Mouse (Mus musculus) embryonic facial prominence, embryonic 12.5 days (tissue): ENCODE data around the gene Taf3. TPM values are rescaled to one million over a fixed set of nuclear protein-coding genes. Genes with fewer than 3 reads are reported as not detected.

ENCODE experiments used
- ATAC-seq: fragments of 200-750 bp; cut with Nextera tagmentation; 2 replicates; pipeline ENCODE4 v1.8.0; 2017; ENCODE audit not compliant: insufficient number of reproducible peaks, insufficient read depth, low FRiP score, low TSS enrichment
- H3K27ac ChIP-seq: fragments of 300-500 bp; sonication (generic); 2 replicates; pipeline ENCODE4 v1.5.1; 2016; ENCODE audit warnings: mild to moderate bottlenecking
- H3K27me3 ChIP-seq: fragments of 300-500 bp; sonication (generic); 2 replicates; pipeline ENCODE4 v1.6.1; 2016; ENCODE audit warnings: mild to moderate bottlenecking, moderate library complexity
- H3K36me3 ChIP-seq: fragments of 300-500 bp; sonication (generic); 2 replicates; pipeline ENCODE4 v1.6.1; 2016; ENCODE audit warnings: mild to moderate bottlenecking
- H3K4me1 ChIP-seq: fragments of 300-500 bp; sonication (generic); 2 replicates; pipeline ENCODE4 v1.6.1; 2016
- H3K4me2 ChIP-seq: fragments of 300-500 bp; sonication (generic); replicated peaks from 2 replicates; pipeline ENCODE4 v1.6.1; 2016; ENCODE audit warnings: mild to moderate bottlenecking, moderate library complexity
- H3K4me3 ChIP-seq: fragments of 300-500 bp; sonication (generic); 2 replicates; pipeline ENCODE4 v1.5.1; 2016; ENCODE audit warnings: mild to moderate bottlenecking
- H3K9ac ChIP-seq: fragments of 300-500 bp; sonication (generic); 2 replicates; pipeline ENCODE4 v1.6.1; 2016; ENCODE audit warnings: mild to moderate bottlenecking, moderate library complexity
- H3K9me3 ChIP-seq: fragments of 300-500 bp; sonication (generic); 2 replicates; pipeline ENCODE4 v1.6.1; 2016; ENCODE audit warnings: mild to moderate bottlenecking, moderate library complexity
- WGBS: fragments of 180-500 bp; shearing (Covaris S2); methylation state at CpG from one replicate; pipeline ENCODE4 v1.1.7; 2016; 5-methylcytosine and 5-hydroxymethylcytosine counted together
- polyA plus RNA-seq: library from polyadenylated mRNA; unstranded; fragments of >200 nt; fragmentation: Nextera tagmentation; extraction: Ambion mirVana; gene quantifications from 2 replicates; pipeline ENCODE4 v1.2.1, GENCODE M21; 2016

Gene Taf3
- polyA plus RNA-seq, 1 experiment from 2014 or later = 16.0 TPM

GRCm38 (mm10) chr2:10051996-10052395 lies 3.6 kb upstream of the Taf3 start:
- Histone ChIP-seq H3K36me3 (peaks cover 31% of the 10 kb centered on the region), H3K4me3 (no peak overlapping the region), H3K27me3 (no peaks in the 10 kb centered on the region), H3K27ac (no peak overlapping the region), H3K9me3 (no peaks in the 10 kb centered on the region), H3K9ac (no peak overlapping the region), H3K4me2 (no peak overlapping the region), H3K4me1 (peaks cover 11% of the 10 kb centered on the region)
- no peak for ATAC-seq
- WGBS = 100% methylated on average over 1 of the region's 1 CpGs

- H3K36me3 ChIP-seq = peaks cover 23% of the 10 kb centered on the region
- ATAC-seq = no peak
- 82% methylated on average over 3 of the region's 3 CpGs for WGBS
These were observed 2.5 kb upstream of the Taf3 start for GRCm38 (mm10) chr2:10050878-10051277.

GRCm38 (mm10) chr2:10049456-10049855 lies 1.1 kb upstream of the Taf3 start:
- Histone ChIP-seq H3K9ac (no peak overlapping the region), H3K9me3 (no peaks in the 10 kb centered on the region), H3K4me3 (peak overlapping the region; percentile 93), H3K4me1 (peaks cover 14% of the 10 kb centered on the region), H3K36me3 (peaks cover 10% of the 10 kb centered on the region; the same call in 1 of the 2 replicates), H3K27ac (no peak overlapping the region), H3K4me2 (peak overlapping the region; percentile 78), H3K27me3 (no peaks in the 10 kb centered on the region)
- 17% methylated on average over 10 of the region's 10 CpGs for WGBS
- no peak for ATAC-seq

More at GRCm38 (mm10) chr2:10050878-10051277, 2.5 kb upstream of the Taf3 start:
- Histone ChIP-seq H3K4me3 (no peak overlapping the region), H3K9me3 (no peaks in the 10 kb centered on the region), H3K9ac (no peak overlapping the region), H3K27ac (no peak overlapping the region), H3K4me2 (no peak overlapping the region), H3K4me1 (peaks cover 14% of the 10 kb centered on the region), H3K27me3 (no peaks in the 10 kb centered on the region)

- under 1% methylated on average over 47 of the region's 47 CpGs for WGBS
- peak overlapping the region; percentile 52 for H3K27ac ChIP-seq
These were observed 499 bp downstream of the Taf3 start for GRCm38 (mm10) chr2:10047758-10048436.

GRCm38 (mm10) chr2:10034976-10035375 lies 13.4 kb downstream of the Taf3 start:
- 73% methylated on average over 3 of the region's 3 CpGs for WGBS
- peaks cover 8% of the 10 kb centered on the region for H3K36me3 ChIP-seq
- H3K9me3 ChIP-seq = no peaks in the 10 kb centered on the region
- no peak overlapping the region for H3K9ac ChIP-seq
- no peaks in the 10 kb centered on the region for H3K27me3 ChIP-seq
- H3K4me2 ChIP-seq = no peak overlapping the region
- no peak for ATAC-seq
- H3K4me3 ChIP-seq = no peak overlapping the region
- H3K27ac ChIP-seq = no peak overlapping the region
- 0 out of 2 replicates have a peak, but pooled peaks cover 3% of the 10 kb centered on the region for H3K4me1 ChIP-seq

More at GRCm38 (mm10) chr2:10047758-10048436, 499 bp downstream of the Taf3 start:
- no peaks in the 10 kb centered on the region for H3K36me3 ChIP-seq
- peak overlapping the region; percentile 86 for H3K9ac ChIP-seq
- peaks cover 14% of the 10 kb centered on the region for H3K4me1 ChIP-seq
- no peaks in the 10 kb centered on the region for H3K27me3 ChIP-seq
- ATAC-seq = peak; percentile 55; the same call in 1 of the 2 replicates
- no peaks in the 10 kb centered on the region for H3K9me3 ChIP-seq
- peak overlapping the region; percentile 93 for H3K4me3 ChIP-seq
- peak overlapping the region; percentile 78 for H3K4me2 ChIP-seq

- no peaks in the 10 kb centered on the region for H3K36me3 ChIP-seq
- WGBS = 72% methylated on average over 4 of the region's 4 CpGs
- H3K4me3 ChIP-seq = no peak overlapping the region
- no peak overlapping the region for H3K27ac ChIP-seq
- H3K9me3 ChIP-seq = no peaks in the 10 kb centered on the region
- peaks cover 7% of the 10 kb centered on the region for H3K4me1 ChIP-seq
- no peak overlapping the region for H3K9ac ChIP-seq
- no peak for ATAC-seq
- H3K4me2 ChIP-seq = no peak overlapping the region
- no peaks in the 10 kb centered on the region for H3K27me3 ChIP-seq
These were observed 14.7 kb downstream of the Taf3 start for GRCm38 (mm10) chr2:10033684-10034083.

- no peaks in the 10 kb centered on the region for H3K9me3 ChIP-seq
- no peaks in the 10 kb centered on the region for H3K36me3 ChIP-seq
- H3K9ac ChIP-seq = no peak overlapping the region
- H3K4me3 ChIP-seq = no peak overlapping the region
- 51% methylated on average over 7 of the region's 7 CpGs for WGBS
- no peaks in the 10 kb centered on the region for H3K27me3 ChIP-seq
- no peak overlapping the region for H3K4me2 ChIP-seq
- H3K27ac ChIP-seq = no peak overlapping the region
- no peak for ATAC-seq
- H3K4me1 ChIP-seq = peaks cover 10% of the 10 kb centered on the region
These were observed 18.6 kb downstream of the Taf3 start for GRCm38 (mm10) chr2:10029755-10030154.

- Histone ChIP-seq H3K4me1 (peaks cover 3% of the 10 kb centered on the region; the same call in 1 of the 2 replicates), H3K27me3 (no peaks in the 10 kb centered on the region), H3K36me3 (no peaks in the 10 kb centered on the region), H3K9me3 (no peaks in the 10 kb centered on the region), H3K4me2 (no peak overlapping the region), H3K4me3 (no peak overlapping the region), H3K9ac (no peak overlapping the region), H3K27ac (no peak overlapping the region)
- WGBS = 86% methylated on average over 6 of the region's 6 CpGs
- ATAC-seq = no peak
These were observed 24.1 kb downstream of the Taf3 start for GRCm38 (mm10) chr2:10024264-10024663.

- WGBS = 87% methylated on average over 11 of the region's 11 CpGs
- Histone ChIP-seq H3K9ac (no peak overlapping the region), H3K4me2 (no peak overlapping the region), H3K4me1 (no peaks in the 10 kb centered on the region), H3K27me3 (no peaks in the 10 kb centered on the region), H3K9me3 (no peaks in the 10 kb centered on the region), H3K36me3 (no peaks in the 10 kb centered on the region), H3K27ac (no peak overlapping the region), H3K4me3 (no peak overlapping the region)
- ATAC-seq = no peak
These were observed 27.1 kb downstream of the Taf3 start for GRCm38 (mm10) chr2:10021296-10021695.

GRCm38 (mm10) chr2:10014951-10015635 lies 33.3 kb downstream of the Taf3 start:
- ATAC-seq = no peak
- no peak overlapping the region for H3K27ac ChIP-seq
- WGBS = 84% methylated on average over 10 of the region's 10 CpGs

GRCm38 (mm10) chr2:10010263-10010909 lies 38.0 kb downstream of the Taf3 start:
- no peak for ATAC-seq
- H3K27ac ChIP-seq = no peak overlapping the region
- no peak overlapping the region for H3K9ac ChIP-seq
- no peaks in the 10 kb centered on the region for H3K36me3 ChIP-seq
- H3K27me3 ChIP-seq = no peaks in the 10 kb centered on the region
- H3K4me2 ChIP-seq = no peak overlapping the region
- no peaks in the 10 kb centered on the region for H3K4me1 ChIP-seq
- H3K9me3 ChIP-seq = no peaks in the 10 kb centered on the region
- no peak overlapping the region for H3K4me3 ChIP-seq
- 32% methylated on average over 7 of the region's 7 CpGs for WGBS

More at GRCm38 (mm10) chr2:10014951-10015635, 33.3 kb downstream of the Taf3 start:
- H3K36me3 ChIP-seq = no peaks in the 10 kb centered on the region
- H3K4me2 ChIP-seq = no peak overlapping the region
- no peak overlapping the region for H3K4me3 ChIP-seq
- no peaks in the 10 kb centered on the region for H3K9me3 ChIP-seq
- no peaks in the 10 kb centered on the region for H3K27me3 ChIP-seq
- H3K4me1 ChIP-seq = no peaks in the 10 kb centered on the region
- H3K9ac ChIP-seq = no peak overlapping the region
